Mouse (Mus musculus): Measurements from ENCODE around the gene Wdr4.

DNA sequence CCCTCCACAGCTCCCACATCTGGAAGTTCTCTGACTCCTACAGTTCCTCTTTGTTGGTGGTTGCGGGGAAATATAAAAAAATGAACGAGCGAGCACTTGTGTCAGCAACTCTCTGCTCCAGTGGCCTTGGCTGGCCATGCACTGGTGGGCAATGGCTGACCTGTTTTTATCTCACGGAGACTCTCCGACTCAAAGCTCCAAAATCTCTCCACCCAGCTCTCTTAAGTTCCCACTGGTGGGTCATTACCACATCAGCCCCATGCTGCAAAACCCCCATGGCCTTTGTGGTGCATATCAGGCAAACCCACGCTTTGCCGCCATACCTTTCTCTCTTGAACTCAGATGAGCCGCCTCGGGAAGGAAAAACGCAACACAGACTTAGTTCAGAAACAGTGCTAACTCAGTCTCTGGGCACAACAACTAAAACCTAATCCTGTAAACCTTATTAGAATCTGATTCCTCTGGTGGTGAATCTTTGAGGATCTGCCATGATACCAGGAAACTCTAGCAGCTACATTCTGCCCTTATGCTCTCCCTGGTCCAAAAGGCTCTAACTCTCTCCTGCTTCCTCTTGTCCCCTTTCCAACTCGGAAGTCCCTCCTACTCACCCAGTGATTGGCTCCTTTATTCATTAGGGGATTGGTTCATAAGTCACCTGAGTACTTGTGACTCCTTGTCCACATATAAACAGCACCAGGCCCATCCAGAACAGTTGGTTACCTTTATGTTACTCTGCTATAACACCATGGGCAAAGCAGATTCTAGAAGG is 39.4 kb upstream of the Wdr4 start:
- no peak for TF ChIP-seq CTCF (conservative IDR thresholded peaks at IDR 0.05; ENCODE audit: low read length)
- no peak for TF ChIP-seq POU5F1 (IDR thresholded peaks at IDR 0.05; ENCODE audit: borderline replicate concordance, low read length)
- no peak for TF ChIP-seq NANOG (IDR thresholded peaks at IDR 0.05; ENCODE audit: borderline replicate concordance, low read length)

Measured in E14TG2a.4 (cell line).